Mouse (Mus musculus) adrenal gland, postnatal 0 days (tissue): ENCODE results near the gene Zfp534. TPM values are rescaled to one million over a fixed set of nuclear protein-coding genes. Genes with fewer than 3 reads are reported as not detected.

Experiments used
- polyA plus RNA-seq: library from polyadenylated mRNA; unstranded; fragments of >200 nt; fragmentation: Nextera tagmentation; extraction: Ambion mirVana; gene quantifications from 2 replicates; pipeline ENCODE4 v1.2.1, GENCODE M21; 2015

Zfp534 gene
- polyA plus RNA-seq, result not detected in 2 replicates

DNA sequence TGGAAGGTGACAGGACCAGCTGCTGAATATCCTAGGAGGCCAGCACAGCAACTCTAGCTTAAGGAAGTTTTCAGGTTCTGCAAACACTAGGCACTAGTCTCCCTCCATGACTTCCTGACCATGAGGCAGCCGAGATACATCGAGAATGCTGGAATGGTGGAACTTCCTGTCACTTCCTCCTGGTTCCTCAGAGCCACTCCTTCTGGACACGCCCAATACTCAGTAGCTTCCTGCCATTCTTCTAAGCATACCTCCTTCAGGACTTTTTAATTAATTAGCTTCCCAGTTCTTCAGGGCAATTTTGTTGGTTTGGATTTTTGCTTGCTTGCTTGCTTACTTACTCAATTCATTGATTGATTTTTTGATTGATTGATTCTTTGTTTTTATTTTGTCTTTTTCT lies at the start of gene Zfp534:
Zfp534 (minus strand) TSS at position 101 of the 400 bp plus-strand sequence.

DNA sequence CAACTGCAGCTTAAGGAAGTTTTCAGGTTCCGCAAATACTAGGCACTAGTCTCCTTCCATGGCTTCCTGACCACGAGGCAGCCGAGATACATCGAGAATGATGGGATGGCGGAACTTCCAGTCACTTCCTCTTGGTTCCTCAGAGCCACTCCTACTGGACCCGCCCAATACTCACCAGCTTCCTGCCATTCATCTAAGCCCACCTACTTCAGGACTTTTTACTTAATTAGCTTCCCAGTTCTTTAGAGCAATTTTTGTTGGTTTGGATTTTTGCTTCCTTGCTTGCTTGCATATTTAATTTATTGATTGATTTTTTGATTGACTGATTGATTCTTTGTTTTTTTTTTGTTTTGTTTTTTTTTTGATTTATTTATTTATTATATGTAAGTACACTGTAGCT lies 59.9 kb downstream of the Zfp534 start, which contains the start of gene Zfp979:
Zfp979 (minus strand) TSS at position 101 of the 400 bp plus-strand sequence.

Other genes with a start within 250 kb of the Zfp534 start
- 6.6 and 7.2 TPM in 2 replicates for gene Zfp982, start 210.1 kb downstream of the Zfp534 start, polyA plus RNA-seq
- 0.54 and 0.76 TPM in 2 replicates for gene Gm16503, start 162.3 kb downstream of the Zfp534 start, polyA plus RNA-seq
- gene Zfp985, start 149.3 kb downstream of the Zfp534 start, polyA plus RNA-seq, result 0.14 and 0.35 TPM in 2 replicates
- gene Zfp979, start 60.0 kb downstream of the Zfp534 start, polyA plus RNA-seq, result 7.0 and 8.4 TPM in 2 replicates
- 10.7 and 13.2 TPM in 2 replicates for gene Zfp984, start 107.2 kb upstream of the Zfp534 start, polyA plus RNA-seq
- 12.8 and 17.3 TPM in 2 replicates for gene Zfp933, start 145.8 kb upstream of the Zfp534 start, polyA plus RNA-seq
- gene Miip, start 166.3 kb upstream of the Zfp534 start, polyA plus RNA-seq, result 18.8 and 39.0 TPM in 2 replicates
- gene Fv1, start 166.4 kb upstream of the Zfp534 start, polyA plus RNA-seq, result 2.7 and 3.0 TPM in 2 replicates
- gene Mfn2, start 202.2 kb upstream of the Zfp534 start, polyA plus RNA-seq, result 30.0 and 49.6 TPM in 2 replicates
- 45.3 and 47.3 TPM in 2 replicates for gene Plod1, start 234.2 kb upstream of the Zfp534 start, polyA plus RNA-seq
- 17.3 and 22.2 TPM in 2 replicates for gene 2510039O18Rik, start 238.3 kb upstream of the Zfp534 start, polyA plus RNA-seq